10 mouse cellular contexts compared by ENCODE assay signal in the genomic region with DNA sequence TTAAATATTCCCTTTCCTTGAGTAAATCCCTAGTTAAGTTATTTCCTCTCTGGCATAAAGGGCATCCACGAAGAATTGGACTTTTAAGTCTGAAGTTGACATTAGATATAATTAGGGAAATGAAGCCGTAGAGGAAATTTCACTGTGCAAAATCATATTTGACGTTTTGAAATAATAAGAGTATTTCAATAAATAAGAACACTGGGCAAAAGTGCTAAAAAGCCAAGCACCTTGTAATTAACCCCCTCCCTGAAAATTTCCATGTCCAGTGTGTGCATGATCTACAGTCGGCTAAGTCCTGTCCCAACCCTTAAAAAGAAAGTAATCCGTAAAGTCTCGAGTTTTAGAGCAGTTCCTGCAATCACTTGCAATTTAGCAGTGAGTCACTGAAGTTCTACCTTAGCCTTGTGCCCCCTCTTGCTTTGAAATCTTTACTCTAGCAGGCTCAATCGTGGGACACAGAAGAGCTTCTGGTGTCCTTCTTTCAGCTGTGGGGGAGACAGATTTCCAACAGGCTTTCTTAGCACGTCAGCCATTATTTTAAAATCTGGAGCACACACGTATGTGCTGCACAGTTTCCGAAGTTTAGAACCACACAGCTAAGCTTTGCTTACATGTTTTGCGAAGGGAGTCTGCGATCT.
DNase-seq lines count a peak whose midpoint lies in the region; ATAC-seq and TF ChIP-seq lines count a peak whose summit lies in the region.
"Had no signal": no experiment of that assay in that cellular context is flagged by ENCODE, and none has a peak within 500 bp of the region (broad histone marks: within the 10 kb centered on the region; RNA-seq: fewer than 3 reads in every experiment).

No protein-coding gene starts in this region.

- H3K4me3 ChIP-seq in layer of hippocampus, adult 2 months = peak overlapping the region; percentile 59
- no peak overlapping the region for H3K4me3 ChIP-seq in CH12.LX (replicated peaks in 1 of 3; ENCODE audit: low read depth in 2 of 3, low read length in 2 of 3, poor library complexity in 1 of 3)
- H3K4me3 ChIP-seq in neural tube, embryonic 14.5 days (ENCODE audit: low read depth, low read length) = no peak overlapping the region; the same call in 1 of the 2 replicates
- H3K4me3 ChIP-seq: hindbrain, embryonic 10.5 days had no signal

- H3K27me3 ChIP-seq in CH12.LX (replicated peaks) = no peaks in the 10 kb centered on the region
- H3K27me3 ChIP-seq in neural tube, embryonic 14.5 days (ENCODE audit: control insufficient read depth, insufficient read depth, low read length) = peaks cover 14% of the 10 kb centered on the region; the same call in 1 of the 2 replicates

- H3K4me1 ChIP-seq in CH12.LX (ENCODE audit: control insufficient read depth in 1 of 2, insufficient read depth in 2 of 2) = peaks cover 0 to 3% of the 10 kb centered on the region in 2 experiments; a peak in 1 of 4 replicates
- H3K4me1 ChIP-seq in neural tube, embryonic 14.5 days (ENCODE audit: control insufficient read depth, insufficient read depth, low read length) = peaks cover 26% of the 10 kb centered on the region

- H3K27ac ChIP-seq in layer of hippocampus, adult 2 months = peak overlapping the region; percentile 100
- H3K27ac ChIP-seq in CH12.LX (ENCODE audit: insufficient read depth, low read depth) = no peak overlapping the region
- peak overlapping the region; percentile 69 for H3K27ac ChIP-seq in neural tube, embryonic 14.5 days (ENCODE audit: low read depth, low read length)
- H3K27ac ChIP-seq: hindbrain, embryonic 10.5 days had no signal

- dilution Hi-C loops in CH12.LX (cut with MboI; ENCODE audit: extremely low pct_ligation_motif_present, extremely low pct_unique_long_range_greater_than_20kb, low sequenced_read_pairs) = no loop called here

- 0 out of 2 replicates have a peak overlapping the region, but pooled peaks have one; percentile 25 for H3K4me2 ChIP-seq in CH12.LX (ENCODE audit: insufficient read depth, low read depth, poor library complexity, severe bottlenecking)
- peak overlapping the region; percentile 30 for H3K4me2 ChIP-seq in neural tube, embryonic 14.5 days (ENCODE audit: low read depth, low read length)

- no peak for TF ChIP-seq EP300 in CH12.LX (IDR thresholded peaks at IDR 0.05; ENCODE audit: low read length)

- H3K9ac ChIP-seq in CH12.LX (ENCODE audit: insufficient read depth, low read depth) = peak overlapping the region; percentile 4; the same call in 1 of the 2 replicates
- 0 out of 2 replicates have a peak overlapping the region, but pooled peaks have one; percentile 16 for H3K9ac ChIP-seq in neural tube, embryonic 14.5 days (replicated peaks; ENCODE audit: low read depth, low read length)

- TF ChIP-seq CTCF in layer of hippocampus, adult 2 months (conservative IDR thresholded peaks at IDR 0.05) = no peak
- no peak for TF ChIP-seq CTCF in CH12.LX (conservative IDR thresholded peaks at IDR 0.05 in 1 of 2, IDR thresholded peaks at IDR 0.05 in 1 of 2; ENCODE audit: low read depth in 2 of 2, low read length in 2 of 2)

- ATAC-seq in neural tube, embryonic 14.5 days (ENCODE audit: low read depth) = no peak

- peak; percentile 36 to 64 for DNase-seq in cerebellum, postnatal 25 days
- DNase-seq in cerebellum, adult 11-12 months = no peak
- DNase-seq in layer of hippocampus, adult 2 months (ENCODE audit: low spot score in 2 of 2) = no peak
- DNase-seq in layer of hippocampus, postnatal 25 days (ENCODE audit: extremely low spot score in 1 of 2, low spot score in 1 of 2) = no peak
- DNase-seq in CH12.LX (ENCODE audit: extremely low read depth) (no peak), adipocyte (ENCODE audit: low spot score) (no peak)
- no peak for DNase-seq in lung, postnatal 4 days
- DNase-seq: right cerebral cortex, postnatal 14 days had no signal

- no peaks in the 10 kb centered on the region for H3K36me3 ChIP-seq in CH12.LX (replicated peaks in 1 of 2; ENCODE audit: control insufficient read depth in 1 of 2, insufficient read depth in 1 of 2, low read length in 1 of 2)
- H3K36me3 ChIP-seq in neural tube, embryonic 14.5 days (ENCODE audit: control insufficient read depth, insufficient read depth, low read length) = no peaks in the 10 kb centered on the region
- H3K36me3 ChIP-seq: hindbrain, embryonic 10.5 days had no signal

- TF ChIP-seq RAD21 in CH12.LX (IDR thresholded peaks at IDR 0.05; ENCODE audit: low read depth, low read length) = no peak

- WGBS in neural tube, embryonic 14.5 days = 72% methylated on average over 12 of the region's 12 CpGs

- in situ Hi-C loops in CH12.LX (cut with MboI; ENCODE audit: low pct_ligation_motif_present, low pct_unique_long_range_greater_than_20kb, low sequenced_read_pairs) = no loop called here

- no peak for TF ChIP-seq POLR2A in CH12.LX (IDR thresholded peaks at IDR 0.05; ENCODE audit: low read depth, low read length)

- peaks cover 6% of the 10 kb centered on the region for H3K9me3 ChIP-seq in CH12.LX (replicated peaks; ENCODE audit: low read length)
- no peaks in the 10 kb centered on the region for H3K9me3 ChIP-seq in neural tube, embryonic 14.5 days (ENCODE audit: control insufficient read depth, low read length)
- H3K9me3 ChIP-seq: hindbrain, embryonic 10.5 days had no signal

- H3K79me2 ChIP-seq in CH12.LX (replicated peaks; ENCODE audit: control insufficient read depth, extremely low read depth, insufficient read depth, poor library complexity, severe bottlenecking) = no peaks in the 10 kb centered on the region

TF ChIP-seq in CH12.LX, 34 proteins besides CTCF, POLR2A, EP300 and RAD21:
- no peak for TF ChIP-seq MAFK (IDR thresholded peaks at IDR 0.05; ENCODE audit: insufficient replicate concordance, low read length)
- no peak for TF ChIP-seq ZMIZ1 (IDR thresholded peaks at IDR 0.05; ENCODE audit: low read depth, low read length)
- no peak for TF ChIP-seq MYC (IDR thresholded peaks at IDR 0.05; ENCODE audit: low read depth, low read length)
- TF ChIP-seq ELF1 (IDR thresholded peaks at IDR 0.05; ENCODE audit: low read depth, low read length) = no peak
- TF ChIP-seq GABPA (IDR thresholded peaks at IDR 0.05; ENCODE audit: insufficient replicate concordance, low read depth, low read length) = no peak
- TF ChIP-seq RCOR1 (conservative IDR thresholded peaks at IDR 0.05; ENCODE audit: low read depth, low read length) = no peak
- TF ChIP-seq ZC3H11A (IDR thresholded peaks at IDR 0.05; ENCODE audit: low read depth, low read length) = no peak
- no peak for TF ChIP-seq E2F4 (IDR thresholded peaks at IDR 0.05; ENCODE audit: insufficient replicate concordance, low read depth, low read length)

Comparison
In these comparisons a context has a peak if more than half of its experiments do, and no peak if none do; other contexts are left out.
1. DNase-seq: peak in cerebellum, postnatal 25 days (2 of 2); none in cerebellum, adult 11-12 months (single experiment), layer of hippocampus, adult 2 months (0 of 2), layer of hippocampus, postnatal 25 days (0 of 2), CH12.LX (single experiment), lung, postnatal 4 days (0 of 2) and adipocyte (single experiment).